ENCODE assay signal across 13 mouse cellular contexts in the genomic region with DNA sequence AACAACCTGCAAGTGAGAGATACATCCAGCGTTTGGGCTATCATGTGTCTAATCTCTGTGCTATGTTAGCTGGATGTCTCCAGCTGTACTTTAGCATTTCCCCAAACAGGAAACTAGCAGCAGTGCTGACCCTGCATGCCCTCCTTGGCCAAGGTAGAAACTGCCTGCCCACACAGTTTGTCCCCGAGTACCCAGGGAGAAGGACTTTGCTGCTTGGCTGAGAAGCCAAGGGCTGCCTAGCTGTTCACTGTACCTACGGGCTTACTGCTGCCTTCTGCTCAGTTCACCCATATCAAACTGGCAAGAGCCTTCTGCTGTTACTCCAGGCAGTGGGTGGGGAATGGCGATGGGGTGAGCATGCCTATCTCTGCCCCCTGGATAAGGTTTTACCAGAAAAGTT.
"Had no signal": no experiment of that assay in that cellular context is flagged by ENCODE, and none has a peak within 500 bp of the region (broad histone marks: within the 10 kb centered on the region; RNA-seq: fewer than 3 reads in every experiment).

No protein-coding gene starts in this region.

- H3K4me3 ChIP-seq: layer of hippocampus, adult 2 months; limb, embryonic 12.5 days; midbrain, embryonic 10.5 days; myocyte; neural tube, embryonic 15.5 days had no signal

- ATAC-seq: inflammation-experienced regulatory T-cells, adult 6 months; intestine, postnatal 0 days had no signal

- H3K4me2 ChIP-seq: limb, embryonic 12.5 days; neural tube, embryonic 15.5 days had no signal

- H3K36me3 ChIP-seq: limb, embryonic 12.5 days; midbrain, embryonic 10.5 days; neural tube, embryonic 15.5 days had no signal

- H3K27ac ChIP-seq: layer of hippocampus, adult 2 months; limb, embryonic 12.5 days; liver, embryonic 14.5 days; midbrain, embryonic 10.5 days; neural tube, embryonic 15.5 days had no signal

- H3K9me3 ChIP-seq: limb, embryonic 12.5 days; midbrain, embryonic 10.5 days; neural tube, embryonic 15.5 days had no signal

- DNase-seq: liver; lung, adult 18-20 months; lung, postnatal 4 days; midbrain, embryonic 14.5 days; thymus, postnatal 36 days had no signal

- H3K9ac ChIP-seq: limb, embryonic 12.5 days; liver, embryonic 14.5 days; neural tube, embryonic 15.5 days had no signal
